Mouse (Mus musculus) C2C12 (cell line): ENCODE results near the gene Slmap.

Experiments
- CTCF ChIP-seq: IDR thresholded peaks from one replicate; pipeline ENCODE4 v1.5.1; 2011; ENCODE audit not compliant: control insufficient read depth, insufficient read depth, insufficient read length
- MYOD1 ChIP-seq: IDR thresholded peaks from one replicate; pipeline ENCODE4 v1.6.1; 2011; ENCODE audit warnings: low read depth; ENCODE audit not compliant: control insufficient read depth, insufficient read length
- MYOG ChIP-seq: IDR thresholded peaks from one replicate; pipeline ENCODE4 v1.6.1; 2011; ENCODE audit not compliant: control insufficient read depth, insufficient read length; ENCODE audit errors: extremely low read depth
- USF1 ChIP-seq: IDR thresholded peaks from one replicate; pipeline ENCODE4 v1.6.1; 2011; ENCODE audit warnings: low read depth, mild to moderate bottlenecking, control low read depth, moderate library complexity

DNA sequence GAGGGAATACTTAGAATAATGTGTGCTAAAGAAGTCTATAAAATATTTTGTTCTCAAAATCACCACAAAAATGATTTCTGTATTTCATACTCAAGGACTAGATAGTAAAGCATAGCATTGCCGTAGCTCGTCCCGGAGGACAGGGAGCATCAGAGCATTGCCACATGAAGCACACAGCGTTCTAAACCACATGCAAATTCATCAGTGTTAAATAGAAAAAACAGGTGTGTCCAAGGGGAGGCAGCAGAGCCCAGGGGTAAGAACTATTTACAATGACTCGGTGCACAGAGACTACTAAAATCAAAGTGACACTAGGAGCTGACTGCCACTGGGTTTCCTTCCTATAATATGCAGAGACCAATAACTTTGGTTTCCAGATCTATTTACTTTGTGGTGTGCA lies 57.0 kb downstream of the Slmap start:
- TF ChIP-seq USF1: no peak
- TF ChIP-seq CTCF: no peak
- TF ChIP-seq MYOD1: no peak
- no peak for TF ChIP-seq MYOG
